Mouse (Mus musculus) frontal cortex, postnatal 10 days (tissue): ENCODE data around the gene Bcl2a1a.
"Not testable (repeated sequence)": the region's sequence is repeated elsewhere in the genome, so short reads cannot be mapped to it uniquely, and the experiment has no call there.

Source experiments
- DNase-seq, 2 experiments: peaks; one replicate each; pipeline ENCODE4 v3.0.0; 2022; ENCODE audit warnings: low spot score in 2 of 2, mixed read lengths in 1 of 2

Gene Bcl2a1a

DNA sequence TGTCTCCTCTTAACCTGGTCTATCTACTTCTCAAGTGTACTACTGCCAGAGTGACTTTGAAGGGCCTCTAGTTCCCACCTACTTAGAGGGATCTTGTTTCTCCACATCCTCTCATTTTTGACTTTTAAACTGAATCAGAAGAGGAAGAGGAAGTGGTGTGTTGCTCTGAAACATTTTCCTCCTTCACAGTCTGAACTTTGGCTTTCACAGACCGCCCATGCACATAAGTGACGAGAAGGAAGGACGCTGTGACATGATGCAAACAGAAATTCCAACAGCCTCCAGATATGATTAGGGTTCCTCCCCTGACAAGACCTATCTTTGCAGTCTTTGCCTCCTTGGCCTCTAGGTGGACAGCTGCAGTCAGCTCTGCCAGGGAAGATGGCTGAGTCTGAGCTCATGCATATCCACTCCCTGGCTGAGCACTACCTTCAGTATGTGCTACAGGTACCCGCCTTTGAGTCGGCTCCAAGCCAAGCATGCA lies at the start of gene Bcl2a1a:
TSS of gene Bcl2a1a (plus strand) at position 231 of the 484 bp plus-strand sequence.
- DNase-seq, result not testable (repeated sequence)

DNA sequence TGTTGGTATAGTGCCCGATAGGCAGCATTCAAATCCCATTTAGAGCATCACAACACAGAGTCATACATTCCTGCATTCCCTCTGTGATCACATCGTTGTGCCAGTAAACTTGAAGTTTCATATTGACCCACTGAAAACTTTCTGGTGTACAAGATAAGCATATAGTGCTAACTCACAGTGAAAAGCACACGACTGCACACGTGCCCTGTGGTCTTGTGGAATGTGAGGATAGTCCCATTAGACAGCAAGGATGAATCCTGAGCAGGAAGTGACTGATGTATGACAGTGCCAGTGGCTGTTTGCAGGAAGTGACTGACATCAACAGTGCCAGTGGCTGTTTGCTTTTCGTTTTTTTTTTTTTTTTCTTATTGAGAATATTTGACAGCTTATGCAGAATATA lies 40.1 kb upstream of the Bcl2a1a start:
- DNase-seq, result not testable (repeated sequence)

GRCm38 (mm10) chr9:88938312-88938711 lies 18.4 kb upstream of the Bcl2a1a start:
- DNase-seq, result not testable (repeated sequence)

- DNase-seq, result not testable (repeated sequence)
These were observed 5.2 kb upstream of the Bcl2a1a start for GRCm38 (mm10) chr9:88951466-88951865.

- DNase-seq, result not testable (repeated sequence)
These were observed 3.5 kb upstream of the Bcl2a1a start for GRCm38 (mm10) chr9:88953151-88953550.

GRCm38 (mm10) chr9:88955224-88955623 lies 1.5 kb upstream of the Bcl2a1a start:
- not testable (repeated sequence) for DNase-seq

- DNase-seq, result not testable (repeated sequence)
These were observed 665 bp upstream of the Bcl2a1a start for GRCm38 (mm10) chr9:88956035-88956434.

GRCm38 (mm10) chr9:88958891-88959290 lies 2.2 kb downstream of the Bcl2a1a start:
- DNase-seq, result no peak

DNA sequence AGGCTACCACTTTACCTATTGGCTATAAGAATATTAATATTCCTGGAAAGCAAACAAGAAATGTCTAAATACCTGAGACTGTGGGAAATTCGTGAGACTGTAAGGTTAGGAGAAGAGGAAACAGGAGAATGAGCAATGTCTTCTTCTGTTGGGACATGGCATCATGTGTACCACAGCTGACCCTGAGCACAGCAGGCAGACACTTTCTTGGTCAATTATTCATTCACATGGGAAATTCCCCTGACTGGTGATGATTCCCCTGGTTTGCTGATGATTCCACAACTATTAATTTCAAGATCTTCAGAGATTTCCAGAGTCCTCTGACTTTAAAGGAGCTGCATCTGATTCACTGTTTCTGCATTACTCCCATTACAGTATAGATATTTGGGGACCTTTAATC lies 3.3 kb downstream of the Bcl2a1a start:
- DNase-seq, result not testable (repeated sequence)

GRCm38 (mm10) chr9:88966462-88966861 lies 9.8 kb downstream of the Bcl2a1a start:
- not testable (repeated sequence) for DNase-seq

- not testable (repeated sequence) for DNase-seq
These were observed 12.8 kb downstream of the Bcl2a1a start for GRCm38 (mm10) chr9:88969502-88969901.

GRCm38 (mm10) chr9:88976875-88977274 lies 20.2 kb downstream of the Bcl2a1a start:
- not testable (repeated sequence) for DNase-seq

DNA sequence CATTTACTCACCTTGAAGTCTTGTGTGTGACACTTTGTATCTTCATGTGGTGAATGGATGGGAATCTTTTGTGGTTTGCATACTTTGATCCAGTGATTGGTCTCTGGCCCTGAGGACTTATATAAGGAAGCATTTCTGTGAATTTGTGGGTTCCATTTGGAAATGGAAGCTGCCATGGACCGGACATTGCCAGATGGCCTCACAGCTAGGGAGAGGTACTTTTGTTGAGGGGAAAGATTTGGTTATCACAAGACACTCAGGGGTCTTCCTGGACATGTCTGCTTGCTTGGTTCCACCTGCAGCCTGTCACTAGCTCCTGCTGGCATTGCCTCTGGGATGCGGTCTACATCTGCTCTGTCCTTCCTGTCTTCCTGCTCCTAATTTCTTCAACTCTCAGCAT lies 23.1 kb downstream of the Bcl2a1a start:
- DNase-seq, result not testable (repeated sequence)

DNA sequence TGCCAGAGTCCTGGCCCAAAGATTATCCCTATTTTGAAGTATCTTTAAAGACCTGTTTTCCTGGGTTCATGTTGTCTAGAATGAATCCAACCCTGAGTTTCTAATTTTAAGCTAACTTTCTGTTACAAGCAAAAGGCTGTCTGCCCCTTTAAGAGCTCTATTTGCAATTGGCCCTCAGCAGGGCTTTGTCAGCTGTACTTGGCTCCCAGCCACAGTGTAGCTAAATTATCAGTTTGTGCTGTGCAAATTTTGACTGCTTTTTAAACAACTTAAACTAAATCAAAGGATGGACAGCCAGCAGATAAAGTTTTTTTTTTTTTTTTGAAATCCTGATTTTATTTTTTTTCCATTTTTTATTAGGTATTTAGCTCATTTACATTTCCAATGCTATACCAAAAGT lies 44.8 kb downstream of the Bcl2a1a start:
- not testable (repeated sequence) for DNase-seq
